Mouse (Mus musculus) megakaryocyte-erythroid progenitor cell, adult 5-6 weeks (primary cell): ENCODE data around the gene Tnfrsf17. TPM values are rescaled to one million over a fixed set of nuclear protein-coding genes. Genes with fewer than 3 reads are reported as not detected.
"Not testable (repeated sequence)": the region's sequence is repeated elsewhere in the genome, so short reads cannot be mapped to it uniquely, and the experiment has no call there.

Experiments
- ATAC-seq: replicated peaks from 2 replicates; pipeline ENCODE4 v1.8.0; 2016; ENCODE audit warnings: mild to moderate bottlenecking, inconsistent platforms; ENCODE audit not compliant: severe bottlenecking, poor library complexity, low FRiP score, low TSS enrichment
- total RNA-seq, 2 experiments: library from RNA; stranded (forward) in 1 of 2; stranded (reverse) in 1 of 2; fragments of 200-1000, 215-1000 nt in 1 of 2; fragments of >200 nt in 1 of 2; fragmentation: Nextera tagmentation in 1 of 2; gene quantifications; 2 replicates each; pipeline ENCODE4 v1.2.3; 2014 to 2017

The Tnfrsf17 gene
- total RNA-seq, 2 experiments from 2014 or later = not detected

GRCm38 (mm10) chr16:11330081-11330800 is 16.6 kb downstream of the Tnfrsf17 start:
- no peak for ATAC-seq

DNA sequence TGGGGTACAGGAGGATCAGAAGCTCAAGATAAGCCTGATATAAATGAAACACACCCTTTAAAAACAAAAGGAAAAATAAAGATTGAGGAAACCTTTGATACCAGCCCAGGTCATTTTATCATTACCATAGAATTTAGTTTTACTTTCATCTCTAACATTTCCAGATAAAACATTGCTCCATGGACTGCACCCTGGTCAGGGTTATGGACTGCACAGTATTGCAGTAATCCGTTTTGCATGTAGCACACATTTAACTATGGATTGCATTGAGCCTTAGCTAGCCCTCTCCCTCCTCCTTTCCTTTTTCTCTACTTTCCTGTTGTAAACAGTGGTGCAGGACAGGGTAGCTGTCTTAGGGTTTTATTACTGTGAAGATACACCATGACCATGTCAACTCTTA is 17.4 kb downstream of the Tnfrsf17 start:
- ATAC-seq = no peak

GRCm38 (mm10) chr16:11343292-11343815 is 29.7 kb downstream of the Tnfrsf17 start:
- no peak for ATAC-seq

DNA sequence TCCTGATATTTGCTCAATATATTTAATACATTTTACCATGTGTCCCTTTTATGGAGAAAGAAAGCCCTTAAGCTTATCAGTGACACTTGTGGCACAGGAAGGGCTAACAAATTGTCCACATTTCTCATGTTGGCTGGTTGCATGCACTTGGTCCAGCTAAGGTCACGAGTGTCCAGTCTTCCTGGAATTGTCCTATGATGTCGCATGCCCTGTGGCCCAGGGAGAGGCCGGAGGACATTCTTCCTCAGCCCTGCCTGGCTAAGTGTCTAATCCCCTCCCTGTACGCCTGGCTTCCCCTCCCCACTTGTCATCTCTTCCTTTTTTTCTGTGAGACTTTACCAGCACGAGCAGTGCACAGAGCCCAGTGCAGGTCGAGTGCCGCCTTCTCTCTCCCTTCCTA is 38.3 kb downstream of the Tnfrsf17 start:
- no peak for ATAC-seq

DNA sequence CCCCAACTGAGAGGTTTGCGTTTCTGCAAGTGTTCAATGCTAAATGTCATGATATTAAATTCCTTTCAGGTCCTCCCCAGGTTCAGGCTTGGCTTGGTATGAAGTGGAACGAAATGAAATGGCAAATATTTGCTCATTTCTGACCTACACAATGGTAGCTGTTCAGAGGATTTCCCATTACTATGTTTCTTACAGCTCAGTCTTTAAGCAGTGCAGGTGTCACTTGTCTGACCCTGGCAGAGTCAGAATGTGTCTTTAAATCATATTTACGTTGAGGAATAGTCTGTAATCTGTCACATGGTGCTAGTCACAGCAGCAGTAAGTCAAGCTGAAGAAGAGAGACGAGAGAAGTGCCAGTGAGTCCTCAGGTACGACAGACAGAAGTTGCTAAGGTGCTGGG is 45.6 kb downstream of the Tnfrsf17 start:
- ATAC-seq = no peak

GRCm38 (mm10) chr16:11359919-11360318 is 46.3 kb downstream of the Tnfrsf17 start:
- no peak for ATAC-seq

GRCm38 (mm10) chr16:11360576-11360975 is 47.0 kb downstream of the Tnfrsf17 start:
- ATAC-seq = not testable (repeated sequence)

GRCm38 (mm10) chr16:11365626-11366025 is 52.0 kb downstream of the Tnfrsf17 start:
- no peak for ATAC-seq

DNA sequence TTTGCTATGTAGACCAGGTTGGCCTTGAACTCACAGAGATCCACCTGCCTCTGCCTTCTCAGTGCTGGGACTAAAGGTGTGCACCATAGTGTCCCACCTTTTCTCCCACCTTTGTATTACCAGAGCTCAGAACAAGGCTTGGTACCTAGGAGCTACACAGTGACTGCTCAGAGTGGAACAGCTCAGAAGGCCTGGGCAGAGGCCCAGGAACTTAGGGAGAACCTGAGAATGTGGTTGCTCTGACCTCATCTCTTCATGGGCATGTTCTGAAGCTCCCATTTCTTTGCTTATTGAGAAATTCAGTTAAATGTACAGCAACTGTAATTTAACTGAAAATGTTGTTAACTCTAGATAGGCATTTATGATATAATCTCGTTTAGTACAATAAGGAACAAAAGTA is 53.2 kb downstream of the Tnfrsf17 start:
- no peak for ATAC-seq

GRCm38 (mm10) chr16:11368412-11368811 is 54.8 kb downstream of the Tnfrsf17 start:
- ATAC-seq = no peak

- no peak for ATAC-seq
Observed at GRCm38 (mm10) chr16:11369162-11369561, 55.5 kb downstream of the Tnfrsf17 start.

- ATAC-seq = peak; percentile 72
Observed at GRCm38 (mm10) chr16:11369642-11370041, 56.0 kb downstream of the Tnfrsf17 start.

Other genes with a start within 250 kb of the Tnfrsf17 start
- 5.4 and 6.6 TPM in 2 replicates for gene Litaf, start 247.7 kb upstream of the Tnfrsf17 start, total RNA-seq (2014; fragmentation: Nextera tagmentation)
- 6.9 and 9.4 TPM in 2 replicates for gene Litaf, start 247.7 kb upstream of the Tnfrsf17 start, total RNA-seq (2017)
- 22.6 and 27.1 TPM in 2 replicates for gene Txndc11, start 179.2 kb upstream of the Tnfrsf17 start, total RNA-seq (2014; fragmentation: Nextera tagmentation)
- 21.2 and 27.5 TPM in 2 replicates for gene Txndc11, start 179.2 kb upstream of the Tnfrsf17 start, total RNA-seq (2017)
- gene Zc3h7a, start 137.4 kb upstream of the Tnfrsf17 start, total RNA-seq (2014; fragmentation: Nextera tagmentation) = 166 and 201 TPM in 2 replicates
- gene Zc3h7a, start 137.4 kb upstream of the Tnfrsf17 start, total RNA-seq (2017) = 167 and 226 TPM in 2 replicates
- 227 and 307 TPM in 2 replicates for gene Rsl1d1, start 110.5 kb upstream of the Tnfrsf17 start, total RNA-seq (2014; fragmentation: Nextera tagmentation)
- gene Rsl1d1, start 110.5 kb upstream of the Tnfrsf17 start, total RNA-seq (2017) = 385 and 428 TPM in 2 replicates
- 318 and 337 TPM in 2 replicates for gene Gspt1, start 59.5 kb upstream of the Tnfrsf17 start, total RNA-seq (2014; fragmentation: Nextera tagmentation)
- 184 and 328 TPM in 2 replicates for gene Gspt1, start 59.5 kb upstream of the Tnfrsf17 start, total RNA-seq (2017)
- gene Snx29, start 9.1 kb downstream of the Tnfrsf17 start, total RNA-seq (2014; fragmentation: Nextera tagmentation) = 7.8 and 9.3 TPM in 2 replicates
- gene Snx29, start 9.1 kb downstream of the Tnfrsf17 start, total RNA-seq (2017) = 5.4 and 6.1 TPM in 2 replicates